15 mouse cellular contexts compared by ENCODE assay signal in the genomic region with DNA sequence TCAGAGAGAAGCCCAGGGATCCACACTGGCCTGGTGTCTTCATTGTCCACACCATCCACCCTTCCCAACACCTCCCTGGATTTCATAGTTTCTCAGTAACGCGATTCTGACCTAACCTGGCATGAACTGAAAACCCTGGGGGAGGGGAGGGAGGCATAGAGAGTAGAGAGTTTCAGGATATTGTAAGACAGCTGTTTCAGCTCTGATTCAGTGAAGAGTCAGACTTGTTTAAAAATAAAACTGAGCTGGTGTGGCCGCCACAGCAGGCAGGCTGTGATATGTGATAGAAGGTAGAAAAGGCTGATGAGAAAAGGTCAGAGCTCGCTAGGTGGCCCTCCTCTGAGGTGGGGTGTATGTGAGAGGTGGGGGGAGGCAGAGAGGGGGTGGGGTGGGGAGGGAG.
"Had no signal": no experiment of that assay in that cellular context is flagged by ENCODE, and none has a peak within 500 bp of the region (broad histone marks: within the 10 kb centered on the region; RNA-seq: fewer than 3 reads in every experiment).

No protein-coding gene starts in this region.

- H3K4me3 ChIP-seq: neural tube, embryonic 12.5 days; neural tube, embryonic 13.5 days; neural tube, embryonic 15.5 days; stomach, embryonic 15.5 days had no signal

- H3K27ac ChIP-seq: neural tube, embryonic 12.5 days; neural tube, embryonic 13.5 days; neural tube, embryonic 15.5 days; stomach, embryonic 15.5 days; stomach, postnatal 0 days had no signal

- DNase-seq: right cerebral cortex, postnatal 14 days; right cerebral cortex, postnatal 25 days; right cerebral cortex, postnatal 4 days; spleen, adult 18-20 months; thymus, adult 18-20 months; thymus, adult 2 months; thymus, postnatal 14 days; thymus, postnatal 25 days; thymus, postnatal 36 days; thymus, postnatal 4 days had no signal
